Mouse (Mus musculus) myocyte (in vitro differentiated cells): ENCODE results near the gene Coa3. TPM values are rescaled to one million over a fixed set of nuclear protein-coding genes. Genes with fewer than 3 reads are reported as not detected.
A peak's percentile ranks its signal among the peaks of the same experiment; 100 is the strongest.

Source experiments
- H3K27me3 ChIP-seq: one replicate; pipeline ENCODE4 v1.6.1; 2011; ENCODE audit not compliant: control insufficient read depth, insufficient read depth, insufficient read length
- H3K36me3 ChIP-seq: one replicate; pipeline ENCODE4 v1.6.1; 2011; ENCODE audit not compliant: control insufficient read depth, insufficient read depth
- H3K4me2 ChIP-seq: one replicate; pipeline ENCODE4 v1.6.1; 2011; ENCODE audit warnings: low read depth, control low read depth
- H3K4me3 ChIP-seq: one replicate; pipeline ENCODE4 v1.5.1; 2011; ENCODE audit warnings: mild to moderate bottlenecking, control low read depth, moderate library complexity
- H3K79me2 ChIP-seq: one replicate; pipeline ENCODE4 v1.6.1; 2011; ENCODE audit not compliant: control insufficient read depth, insufficient read depth
- H3ac ChIP-seq: one replicate; pipeline ENCODE4 v1.6.1; 2011; ENCODE audit not compliant: control insufficient read depth, insufficient read length
- CEBPB ChIP-seq: IDR thresholded peaks from 2 replicates; pipeline ENCODE4 v1.6.1; 2011; ENCODE audit warnings: mild to moderate bottlenecking, moderate library complexity; ENCODE audit not compliant: poor library complexity, insufficient read depth, severe bottlenecking
- E2F4 ChIP-seq: IDR thresholded peaks from one replicate; pipeline ENCODE4 v1.6.1; 2011; ENCODE audit warnings: mild to moderate bottlenecking, control low read depth, moderate library complexity; ENCODE audit not compliant: insufficient read depth
- MAX ChIP-seq: IDR thresholded peaks from one replicate; pipeline ENCODE4 v1.6.1; 2011; ENCODE audit warnings: low read depth, mild to moderate bottlenecking, control low read depth
- MYOD1 ChIP-seq, 3 experiments: IDR thresholded peaks; one replicate each; pipeline ENCODE4 v1.6.1; 2011; ENCODE audit warnings: control low read depth in 2 of 3, low read depth in 2 of 3, mild to moderate bottlenecking in 2 of 3, moderate library complexity in 1 of 3; ENCODE audit not compliant: insufficient read length in 2 of 3, control insufficient read depth in 1 of 3
- MYOG ChIP-seq, 3 experiments: IDR thresholded peaks; one replicate each; pipeline ENCODE4 v1.6.1; 2011; ENCODE audit warnings: control low read depth in 2 of 3, low read depth in 2 of 3, mild to moderate bottlenecking in 2 of 3; ENCODE audit not compliant: insufficient read length in 2 of 3, control insufficient read depth in 1 of 3, insufficient read depth in 1 of 3
- POLR2A ChIP-seq: IDR thresholded peaks from one replicate; pipeline ENCODE4 v1.6.1; 2011; ENCODE audit warnings: low read depth, mild to moderate bottlenecking, control low read depth, moderate library complexity; ENCODE audit not compliant: insufficient read length
- POLR2AphosphoS2 ChIP-seq: IDR thresholded peaks from one replicate; pipeline ENCODE4 v1.6.1; 2011; ENCODE audit warnings: low read depth, control low read depth; ENCODE audit not compliant: insufficient read length
- REST ChIP-seq: IDR thresholded peaks from one replicate; pipeline ENCODE4 v1.6.1; 2011; ENCODE audit warnings: mild to moderate bottlenecking, control low read depth, moderate library complexity; ENCODE audit not compliant: insufficient read depth, insufficient read length
- SRF ChIP-seq: IDR thresholded peaks from one replicate; pipeline ENCODE4 v1.6.1; 2011; ENCODE audit warnings: low read depth; ENCODE audit not compliant: control insufficient read depth, insufficient read length
- TCF12 ChIP-seq: IDR thresholded peaks from one replicate; pipeline ENCODE4 v1.6.1; 2011; ENCODE audit warnings: mild to moderate bottlenecking, control low read depth; ENCODE audit not compliant: poor library complexity, insufficient read depth, severe bottlenecking
- TCF3 ChIP-seq: IDR thresholded peaks from one replicate; pipeline ENCODE4 v1.6.1; 2011; ENCODE audit warnings: low read depth, control low read depth; ENCODE audit not compliant: insufficient read length
- USF1 ChIP-seq: IDR thresholded peaks from one replicate; pipeline ENCODE4 v1.6.1; 2011; ENCODE audit warnings: low read depth, mild to moderate bottlenecking, control low read depth, moderate library complexity
- polyA plus RNA-seq: library from polyadenylated mRNA; unstranded; fragments of >200 nt; fragmentation: generic; extraction: Trizol; gene quantifications from one replicate; pipeline ENCODE4 v1.2.1, GENCODE M21; 2012; ENCODE audit warnings: missing spikeins

Coa3 gene
- polyA plus RNA-seq, 1 experiment = 155 TPM

- Histone ChIP-seq H3K79me2 (no peaks in the 10 kb centered on the region), H3K4me3 (peak within 1 kb of the TSS; percentile 5), H3ac (peak within 1 kb of the TSS; percentile 1), H3K36me3 (no peaks in the 10 kb centered on the region), H3K4me2 (peak within 1 kb of the TSS; percentile 75), H3K27me3 (no peaks in the 10 kb centered on the region)
- TF ChIP-seq TCF12 = no peak
- TF ChIP-seq REST = peak; percentile 74
Observed at GRCm38 (mm10) chr11:101245855-101246701, 32.8 kb downstream of the Coa3 start, which contains the start of gene Ramp2. Ramp2 (plus strand) TSS chr11:101246028.

- no peaks in the 10 kb centered on the region for H3K36me3 ChIP-seq
- H3ac ChIP-seq = no peak overlapping the region
- H3K27me3 ChIP-seq = no peaks in the 10 kb centered on the region
- H3K79me2 ChIP-seq = no peaks in the 10 kb centered on the region
- no peak overlapping the region for H3K4me3 ChIP-seq
- TF ChIP-seq TCF12 (peak; percentile 36), MYOD1 (IDR thresholded peaks at IDR 0.05; ENCODE audit: control insufficient read depth in 1 of 3, insufficient read length in 2 of 3, low read depth in 2 of 3) (peak in 2 of 3 experiments; percentile 49 to 71), MYOG (IDR thresholded peaks at IDR 0.05; ENCODE audit: control insufficient read depth in 1 of 3, insufficient read depth in 1 of 3, insufficient read length in 2 of 3, low read depth in 2 of 3) (peak in 1 of 3 experiments; percentile 71), USF1 (no peak)
- H3K4me2 ChIP-seq = peak overlapping the region; percentile 75
Observed at GRCm38 (mm10) chr11:101245071-101245470, 33.8 kb downstream of the Coa3 start.

GRCm38 (mm10) chr11:101238071-101238647 is 40.8 kb downstream of the Coa3 start:
- no peaks in the 10 kb centered on the region for H3K79me2 ChIP-seq
- TF ChIP-seq CEBPB (no peak), TCF3 (no peak), MYOD1 (IDR thresholded peaks at IDR 0.05; ENCODE audit: control insufficient read depth in 1 of 3, insufficient read length in 2 of 3, low read depth in 2 of 3) (no peak), MYOG (IDR thresholded peaks at IDR 0.05; ENCODE audit: control insufficient read depth in 1 of 3, insufficient read depth in 1 of 3, insufficient read length in 2 of 3, low read depth in 2 of 3) (no peak), USF1 (no peak), SRF (no peak), REST (no peak), TCF12 (no peak)

GRCm38 (mm10) chr11:101236782-101237181 is 42.1 kb downstream of the Coa3 start:
- Histone ChIP-seq H3K4me2 (no peak overlapping the region), H3K27me3 (no peaks in the 10 kb centered on the region), H3ac (no peak overlapping the region), H3K4me3 (no peak overlapping the region), H3K79me2 (no peaks in the 10 kb centered on the region), H3K36me3 (no peaks in the 10 kb centered on the region)
- no peak for TF ChIP-seq POLR2A
- no peak for TF ChIP-seq MYOG (IDR thresholded peaks at IDR 0.05; ENCODE audit: control insufficient read depth in 1 of 3, insufficient read depth in 1 of 3, insufficient read length in 2 of 3, low read depth in 2 of 3)
- no peak for TF ChIP-seq E2F4
- no peak for TF ChIP-seq TCF3
- no peak for TF ChIP-seq REST
- TF ChIP-seq TCF12 = no peak
- no peak for TF ChIP-seq CEBPB
- TF ChIP-seq MYOD1 (IDR thresholded peaks at IDR 0.05; ENCODE audit: control insufficient read depth in 1 of 3, insufficient read length in 2 of 3, low read depth in 2 of 3) = no peak
- TF ChIP-seq MAX = no peak
- TF ChIP-seq POLR2AphosphoS2 = no peak
- no peak for TF ChIP-seq USF1
- no peak for TF ChIP-seq SRF

More at GRCm38 (mm10) chr11:101238071-101238647, 40.8 kb downstream of the Coa3 start:
- Histone ChIP-seq H3K4me3 (no peak overlapping the region), H3K27me3 (no peaks in the 10 kb centered on the region), H3K4me2 (no peak overlapping the region), H3K36me3 (no peaks in the 10 kb centered on the region), H3ac (no peak overlapping the region)

- Histone ChIP-seq H3K4me2 (no peak overlapping the region), H3K36me3 (no peaks in the 10 kb centered on the region), H3K79me2 (no peaks in the 10 kb centered on the region), H3K27me3 (no peaks in the 10 kb centered on the region), H3ac (no peak overlapping the region), H3K4me3 (no peak overlapping the region)
- TF ChIP-seq CEBPB (no peak), MAX (no peak), USF1 (no peak), MYOG (IDR thresholded peaks at IDR 0.05; ENCODE audit: control insufficient read depth in 1 of 3, insufficient read depth in 1 of 3, insufficient read length in 2 of 3, low read depth in 2 of 3) (no peak), TCF12 (no peak), MYOD1 (IDR thresholded peaks at IDR 0.05; ENCODE audit: control insufficient read depth in 1 of 3, insufficient read length in 2 of 3, low read depth in 2 of 3) (no peak), POLR2AphosphoS2 (no peak)
Observed at GRCm38 (mm10) chr11:101235429-101235828, 43.5 kb downstream of the Coa3 start.
